Mouse (Mus musculus) ES-CJ7 (cell line): ENCODE measurements around the gene Tcp11.

ENCODE experiments used
- DNase-seq: peaks from one replicate; pipeline ENCODE4 v3.0.0; 2011; ENCODE audit warnings: low read depth, low spot score

Tcp11 gene

GRCm38 (mm10) chr17:28080045-28080816 is at the start of gene Tcp11:
Gene Tcp11, minus strand, starts transcription at chr17:28080639.
- DNase-seq: peak; percentile 98

DNA sequence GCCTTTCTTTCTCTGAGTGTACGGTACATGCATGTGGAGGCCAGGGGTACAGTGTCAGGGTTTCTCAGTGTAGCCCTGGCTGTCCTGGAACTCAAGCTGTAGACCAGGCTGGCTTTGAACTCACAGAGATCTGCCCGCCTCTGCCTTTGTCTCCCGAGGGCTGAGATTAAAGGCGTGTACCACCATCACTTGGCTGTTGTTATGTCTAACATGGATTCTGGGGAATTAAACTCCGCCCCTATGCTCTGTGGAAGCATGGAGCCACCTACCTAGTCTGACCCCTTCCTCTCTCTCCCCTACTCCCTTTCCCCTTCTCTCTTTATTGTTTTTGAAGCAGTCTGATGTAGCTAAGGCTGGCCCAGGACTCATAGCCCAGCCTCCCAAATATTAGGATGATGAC is 49.4 kb upstream of the Tcp11 start:
- DNase-seq: peak; percentile 70

DNA sequence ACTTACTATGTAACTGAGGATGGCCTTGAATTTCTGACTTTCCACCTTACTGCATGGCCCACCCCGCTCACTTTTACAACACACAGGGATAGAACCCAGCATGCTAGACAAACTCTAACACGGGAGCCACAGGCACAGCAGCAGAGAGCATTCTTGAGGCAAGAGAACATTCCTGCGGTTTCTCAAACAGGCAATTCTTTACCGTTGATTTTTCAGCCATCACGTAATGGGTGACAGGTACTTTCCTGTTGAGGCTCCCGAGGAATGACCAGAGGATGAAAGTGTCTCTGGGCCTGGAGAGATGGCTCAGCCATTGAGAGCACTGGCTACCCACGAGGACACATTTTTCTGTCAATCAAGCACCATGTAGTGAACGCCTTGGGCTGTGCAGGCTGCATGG is 43.9 kb upstream of the Tcp11 start:
- no peak for DNase-seq

DNA sequence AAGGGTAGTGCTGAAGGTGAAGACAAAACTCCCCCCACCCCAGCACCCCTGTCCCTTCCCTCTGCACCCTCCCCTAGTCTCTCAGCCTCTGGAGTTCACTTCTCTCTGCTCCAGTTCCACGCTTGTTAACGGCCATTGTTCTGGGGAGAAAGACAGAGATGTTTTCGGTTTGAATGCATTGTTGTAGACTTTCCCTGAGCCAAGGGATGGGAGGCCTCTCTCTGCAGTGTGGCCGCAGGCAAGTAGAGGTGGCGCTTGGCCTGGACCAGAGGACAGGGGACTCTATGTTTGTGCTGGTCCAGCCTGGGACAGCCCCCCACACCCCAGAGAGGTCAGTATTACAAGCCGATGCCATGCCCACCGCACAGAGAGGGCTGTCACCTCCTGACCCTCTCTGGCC is 43.2 kb upstream of the Tcp11 start:
- DNase-seq: no peak

- DNase-seq: no peak
Observed at GRCm38 (mm10) chr17:28122949-28123348, 42.5 kb upstream of the Tcp11 start.

DNA sequence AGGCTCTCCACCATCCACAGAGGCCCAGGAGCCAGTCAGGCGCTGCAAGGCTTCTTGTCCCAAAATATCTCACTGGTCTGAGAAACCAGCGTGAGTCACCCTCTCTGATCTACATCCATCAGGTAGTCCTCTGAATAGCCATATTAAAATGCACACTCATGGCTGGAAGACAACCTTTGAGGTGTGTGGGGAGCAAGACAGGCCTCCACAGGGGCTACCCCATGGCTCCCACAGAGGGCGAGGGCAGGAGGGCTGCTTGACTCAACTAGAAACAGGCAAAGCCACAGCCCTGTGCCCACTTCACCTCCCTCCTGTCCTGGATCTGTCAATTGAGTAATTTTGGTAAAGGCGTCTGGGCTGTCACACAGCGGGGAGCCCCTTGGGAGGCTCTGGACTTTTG is 40.0 kb upstream of the Tcp11 start:
- no peak for DNase-seq

- no peak for DNase-seq
Observed at GRCm38 (mm10) chr17:28117451-28118209, 37.2 kb upstream of the Tcp11 start.

DNA sequence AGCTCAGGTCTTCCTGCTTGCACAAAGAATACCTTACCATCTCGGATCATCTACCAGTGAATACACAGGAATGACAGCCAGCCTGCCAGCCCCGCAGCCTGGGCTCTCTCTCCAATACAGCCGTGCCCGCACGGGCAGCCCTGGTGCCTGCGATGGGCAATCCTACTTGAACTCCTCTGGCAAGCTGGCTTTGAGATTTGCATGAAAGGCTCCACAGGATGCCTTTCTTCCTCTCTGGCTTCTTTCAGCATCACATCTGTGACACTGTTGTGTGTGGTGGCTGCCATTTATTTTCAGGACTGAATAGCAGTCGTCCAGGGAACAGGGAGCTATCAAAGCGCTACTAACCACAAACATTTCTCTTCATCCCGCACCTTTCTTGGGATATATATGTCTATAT is 35.9 kb upstream of the Tcp11 start:
- no peak for DNase-seq

GRCm38 (mm10) chr17:28112266-28112665 is 31.8 kb upstream of the Tcp11 start:
- no peak for DNase-seq

- DNase-seq: no peak
Observed at GRCm38 (mm10) chr17:28107275-28107674, 26.8 kb upstream of the Tcp11 start.

DNA sequence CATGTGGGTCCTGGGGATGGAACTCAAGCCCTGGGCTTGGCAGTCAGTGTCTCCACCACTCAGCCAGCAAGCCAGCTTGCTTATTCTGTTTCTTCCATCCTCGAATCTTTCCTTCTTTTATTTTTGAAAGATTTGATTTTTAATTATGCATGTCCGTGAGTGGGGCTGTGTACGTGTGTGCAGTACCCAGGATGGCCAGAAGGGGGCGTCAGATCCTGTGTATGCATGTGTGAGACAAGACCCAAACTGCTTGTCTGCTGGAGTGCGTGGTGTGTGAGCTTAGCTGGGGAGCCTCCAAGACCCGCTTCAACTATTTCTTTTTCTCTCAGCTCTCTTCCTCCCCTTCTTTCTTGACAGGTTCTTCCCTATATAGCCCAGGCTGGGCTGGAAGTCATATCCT is 25.9 kb upstream of the Tcp11 start:
- peak; percentile 79 for DNase-seq

- DNase-seq: no peak
Observed at GRCm38 (mm10) chr17:28104416-28104815, 24.0 kb upstream of the Tcp11 start.

- DNase-seq: no peak
Observed at GRCm38 (mm10) chr17:28101902-28102319, 21.5 kb upstream of the Tcp11 start.

DNA sequence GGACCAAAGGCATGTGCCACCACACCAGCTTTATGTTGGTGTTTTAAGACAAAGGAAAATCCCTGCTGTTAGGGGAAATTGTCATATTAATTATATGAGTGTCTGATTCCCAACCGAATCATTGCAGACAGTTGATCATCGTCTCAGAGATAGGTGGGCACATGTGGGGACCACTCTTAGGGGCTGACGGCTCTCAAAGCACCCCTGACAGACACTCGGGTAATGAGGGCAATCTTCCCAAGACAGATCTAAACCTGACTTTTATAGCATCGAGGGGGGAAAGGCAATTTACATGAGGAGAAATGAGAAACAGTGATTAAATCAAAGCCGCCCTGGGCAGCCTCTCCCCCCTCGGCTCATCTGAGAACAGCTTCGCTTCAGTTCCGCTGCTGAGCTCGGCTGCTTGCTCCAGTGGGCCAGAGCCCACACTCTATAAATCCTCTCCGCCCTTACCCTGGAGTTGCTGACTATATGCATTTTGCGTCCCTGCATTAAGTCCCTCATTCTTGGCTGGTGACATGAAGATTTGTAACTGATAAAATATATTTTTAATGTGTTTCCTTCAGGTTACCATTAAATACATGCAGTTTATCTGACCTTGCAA is 20.9 kb upstream of the Tcp11 start:
- DNase-seq: no peak

- DNase-seq: peak; percentile 74
Observed at GRCm38 (mm10) chr17:28100669-28101068, 20.2 kb upstream of the Tcp11 start.

DNA sequence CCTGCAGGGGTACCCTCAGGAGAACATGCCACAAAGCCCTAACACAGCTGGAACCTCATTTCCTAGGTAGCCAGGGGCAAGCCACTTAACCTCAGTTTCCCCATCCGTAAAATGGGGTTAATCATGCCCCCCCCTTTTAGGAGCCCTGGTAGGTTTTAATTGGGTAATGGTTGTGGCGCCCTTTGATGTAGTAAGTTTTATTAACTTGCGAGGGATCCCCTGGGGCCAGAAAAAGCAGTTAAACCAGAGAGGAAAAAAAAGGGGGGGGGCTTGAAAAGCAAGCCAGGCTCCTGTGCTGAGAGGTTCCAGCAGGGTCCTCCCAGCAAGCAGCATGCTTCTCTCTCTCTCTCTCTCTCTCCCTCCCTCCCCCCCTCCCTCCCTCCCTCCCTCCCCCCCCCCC is 18.6 kb upstream of the Tcp11 start:
- DNase-seq: no peak

GRCm38 (mm10) chr17:28097308-28097707 is 16.9 kb upstream of the Tcp11 start:
- no peak for DNase-seq

DNA sequence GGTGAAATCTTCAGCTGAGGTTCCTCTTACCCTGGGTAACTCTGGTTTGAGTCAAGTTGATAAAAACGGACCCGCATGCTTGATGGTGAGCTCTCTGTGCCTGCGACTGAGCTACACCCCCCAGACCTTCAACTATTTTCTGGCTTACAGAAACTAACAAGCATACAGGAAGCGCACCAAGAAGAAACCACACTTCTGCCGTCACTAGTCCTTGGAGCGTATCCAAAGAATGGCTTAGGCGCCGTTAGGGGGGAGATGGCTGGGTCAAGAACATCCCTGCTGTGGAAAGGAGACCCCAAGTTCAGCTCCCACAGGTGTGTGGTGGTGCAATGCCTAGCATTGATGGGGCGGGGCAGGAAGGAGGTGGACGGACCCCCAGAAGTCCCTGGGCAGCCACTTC is 16.0 kb upstream of the Tcp11 start:
- DNase-seq: no peak

DNA sequence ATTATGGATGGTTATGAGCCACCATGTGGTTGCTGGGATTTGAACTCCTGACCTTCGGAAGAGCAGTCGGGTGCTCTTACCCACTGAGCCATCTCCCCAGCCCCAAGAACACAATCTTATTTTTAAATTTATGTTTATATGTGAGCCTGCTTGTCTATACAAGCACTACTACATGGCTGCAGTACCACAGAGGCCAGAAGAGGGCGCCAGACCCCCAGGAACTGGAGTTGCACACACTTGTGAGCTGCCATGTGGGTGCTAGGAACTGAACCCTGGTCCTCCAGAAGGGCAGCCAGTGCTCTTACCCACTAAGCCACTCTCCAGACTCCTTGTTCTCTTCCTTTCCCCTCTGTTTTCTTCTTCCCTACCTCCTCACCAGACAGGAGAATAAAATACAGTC is 13.4 kb upstream of the Tcp11 start:
- peak; percentile 54 for DNase-seq

DNA sequence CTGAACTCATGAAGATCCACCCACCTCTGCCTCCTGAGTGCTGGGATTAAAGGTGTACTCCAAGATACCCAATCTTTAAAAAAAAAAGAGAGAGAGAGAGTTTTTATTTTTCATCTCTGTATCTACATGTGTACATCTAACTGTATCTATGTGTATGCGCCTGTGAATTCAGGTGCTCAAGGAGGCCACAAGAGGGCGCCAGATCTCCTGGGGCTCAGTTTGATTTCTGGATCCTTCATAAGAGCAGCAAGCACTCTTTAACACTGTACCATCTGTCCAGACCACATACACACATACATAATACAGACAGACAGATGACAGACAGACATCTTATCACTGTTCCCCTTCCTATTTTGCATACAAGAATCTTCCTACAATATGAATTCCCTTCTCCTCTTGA is 11.9 kb upstream of the Tcp11 start:
- peak; percentile 56 for DNase-seq

DNA sequence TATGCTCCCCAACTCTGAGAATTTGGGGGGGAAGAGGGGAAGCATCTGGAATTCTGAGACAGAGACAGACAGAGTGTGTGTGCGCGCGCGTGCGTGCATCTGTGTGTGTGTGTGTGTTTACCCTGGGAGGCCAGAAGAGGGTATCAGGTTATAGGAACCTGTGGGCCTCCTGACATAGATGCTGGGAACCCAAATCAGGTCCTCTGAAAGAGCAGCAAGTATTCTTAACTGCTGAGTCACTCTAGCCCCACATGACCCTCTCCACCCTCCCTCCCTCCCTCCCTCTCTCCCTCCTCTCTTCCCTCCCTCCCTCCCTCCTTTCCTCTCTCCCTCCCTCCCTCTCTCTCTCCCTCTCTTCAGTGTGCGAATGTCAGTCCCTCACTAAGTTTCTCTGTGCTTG is 8.3 kb upstream of the Tcp11 start:
- peak; percentile 49 for DNase-seq

- peak; percentile 69 for DNase-seq
Observed at GRCm38 (mm10) chr17:28087430-28087829, 7.0 kb upstream of the Tcp11 start.

GRCm38 (mm10) chr17:28084964-28085363 is 4.5 kb upstream of the Tcp11 start:
- DNase-seq: peak; percentile 89
